Mouse (Mus musculus) gonadal fat pad, adult 2 months (tissue): ENCODE data around the gene Smim12. TPM values are rescaled to one million over a fixed set of nuclear protein-coding genes. Genes with fewer than 3 reads are reported as not detected.

Experiments
- polyA plus RNA-seq: library from polyadenylated mRNA; depleted of rRNA; stranded (reverse); fragments of >200 nt; gene quantifications from 2 replicates; pipeline ENCODE4 v1.2.3, GENCODE M21; 2012; rRNA removed

Gene Smim12
- polyA plus RNA-seq, 1 experiment, result 30.3 TPM

Other genes with a start within 250 kb of the Smim12 start
- 29.5 and 47.3 TPM in 2 replicates for gene Sfpq, start 222.5 kb upstream of the Smim12 start, polyA plus RNA-seq
- gene Zmym1, start 182.6 kb upstream of the Smim12 start, polyA plus RNA-seq, result 1.5 TPM in 2 replicates
- gene Zmym6, start 166.4 kb upstream of the Smim12 start, polyA plus RNA-seq, result 8.9 and 9.2 TPM in 2 replicates
- 26.4 and 29.1 TPM in 2 replicates for gene Tmem35b, start 120.1 kb upstream of the Smim12 start, polyA plus RNA-seq
- 0.05 and 0.09 TPM in 2 replicates for gene Dlgap3, start 74.6 kb upstream of the Smim12 start, polyA plus RNA-seq
- 35.8 and 37.9 TPM in 2 replicates for gene Gja4, start 70.3 kb downstream of the Smim12 start, polyA plus RNA-seq
- 58.2 and 90.8 TPM in 2 replicates for gene Gjb3, start 87.1 kb downstream of the Smim12 start, polyA plus RNA-seq
- gene Gjb4, start 110.3 kb downstream of the Smim12 start, polyA plus RNA-seq, result 9.9 and 20.1 TPM in 2 replicates
- gene Gjb5, start 114.4 kb downstream of the Smim12 start, polyA plus RNA-seq, result 3.5 and 4.6 TPM in 2 replicates